Comparison of ENCODE assay signal across 31 mouse cellular contexts in genomic region chr5:37083850-37084249, GRCm38 (mm10). TPM values are rescaled to one million over a fixed set of nuclear protein-coding genes. Genes with fewer than 3 reads are reported as not detected.
DNase-seq lines count a peak whose midpoint lies in the region; ATAC-seq lines count a peak whose summit lies in the region.
"Had no signal": no experiment of that assay in that cellular context is flagged by ENCODE, and none has a peak within 500 bp of the region (broad histone marks: within the 10 kb centered on the region; RNA-seq: fewer than 3 reads in every experiment).

No protein-coding gene starts in this region.

- no peaks in the 10 kb centered on the region for H3K9me3 ChIP-seq in forebrain, embryonic 14.5 days (replicated peaks; ENCODE audit: control insufficient read depth, low read length)
- H3K9me3 ChIP-seq in forebrain, embryonic 12.5 days, result no peaks in the 10 kb centered on the region
- H3K9me3 ChIP-seq: embryonic facial prominence, embryonic 15.5 days; heart, embryonic 13.5 days; liver, embryonic 15.5 days; lung, embryonic 15.5 days; midbrain, embryonic 10.5 days; midbrain, embryonic 15.5 days; neural tube, embryonic 15.5 days; stomach, embryonic 15.5 days had no signal

- H3K27ac ChIP-seq in forebrain, embryonic 14.5 days (ENCODE audit: low read depth, low read length), result peak overlapping the region; percentile 65; the same call in 1 of the 2 replicates
- H3K27ac ChIP-seq in forebrain, embryonic 12.5 days, result no peak overlapping the region
- H3K27ac ChIP-seq: embryonic facial prominence, embryonic 15.5 days; heart, embryonic 13.5 days; hindbrain, embryonic 14.5 days; liver, embryonic 15.5 days; lung, embryonic 15.5 days; midbrain, embryonic 10.5 days; midbrain, embryonic 15.5 days; neural tube, embryonic 15.5 days; stomach, embryonic 15.5 days had no signal

- intact Hi-C loops in left cerebral cortex, postnatal 14 days (cut with DNase I), result no loop called here
- intact Hi-C loops in left cerebral cortex, postnatal 4 days (cut with DNase I), result no loop called here

- peak; percentile 52 for ATAC-seq in forebrain, embryonic 14.5 days
- no peak for ATAC-seq in forebrain, embryonic 12.5 days (ENCODE audit: low FRiP score)
- ATAC-seq: intestine, postnatal 0 days; midbrain, embryonic 15.5 days had no signal

- no peaks in the 10 kb centered on the region for H3K36me3 ChIP-seq in forebrain, embryonic 14.5 days (ENCODE audit: control insufficient read depth, insufficient read depth, low read length)
- no peaks in the 10 kb centered on the region for H3K36me3 ChIP-seq in forebrain, embryonic 12.5 days (replicated peaks)
- H3K36me3 ChIP-seq: embryonic facial prominence, embryonic 15.5 days; G1E; heart, embryonic 13.5 days; liver, embryonic 15.5 days; lung, embryonic 15.5 days; midbrain, embryonic 10.5 days; stomach, embryonic 15.5 days had no signal

- H3K27me3 ChIP-seq in forebrain, embryonic 14.5 days (replicated peaks; ENCODE audit: control insufficient read depth, insufficient read depth, low read length), result no peaks in the 10 kb centered on the region
- H3K27me3 ChIP-seq in forebrain, embryonic 12.5 days, result peaks cover under 1% of the 10 kb centered on the region; the same call in 1 of the 2 replicates
- H3K27me3 ChIP-seq: liver, embryonic 15.5 days; lung, embryonic 15.5 days; stomach, embryonic 15.5 days had no signal

- DNase-seq in forebrain, embryonic 14.5 days (ENCODE audit: low spot score), result peak; percentile 65
- peak; percentile 56 to 67 for DNase-seq in left cerebral cortex, postnatal 14 days (ENCODE audit: low spot score in 2 of 2)
- DNase-seq in left cerebral cortex, postnatal 4 days, result no peak
- DNase-seq in brain, adult 2 months (ENCODE audit: low read depth, low spot score), result peak; percentile 64
- peak; percentile 62 for DNase-seq in telencephalon, adult 2 months (ENCODE audit: low read depth, low spot score)
- DNase-seq in heart, adult 18-20 months, result no peak
- DNase-seq: adrenal gland, adult 8-10 months; cerebellum, adult 11-12 months; heart, postnatal 10 days; kidney, postnatal 14 days; liver; retina, postnatal 1 day had no signal

- no peak overlapping the region for H3K9ac ChIP-seq in forebrain, embryonic 14.5 days (ENCODE audit: low read length)
- no peak overlapping the region for H3K9ac ChIP-seq in forebrain, embryonic 12.5 days
- H3K9ac ChIP-seq: embryonic facial prominence, embryonic 15.5 days; heart, embryonic 13.5 days; hindbrain, embryonic 14.5 days; liver, embryonic 15.5 days; lung, embryonic 15.5 days; midbrain, embryonic 15.5 days; neural tube, embryonic 15.5 days; stomach, embryonic 15.5 days had no signal

- no peak overlapping the region for H3K4me3 ChIP-seq in forebrain, embryonic 14.5 days (ENCODE audit: low read depth, low read length)
- H3K4me3 ChIP-seq in forebrain, embryonic 12.5 days (replicated peaks), result no peak overlapping the region
- H3K4me3 ChIP-seq: embryonic facial prominence, embryonic 15.5 days; heart, embryonic 13.5 days; liver, embryonic 15.5 days; lung, embryonic 15.5 days; midbrain, embryonic 10.5 days; midbrain, embryonic 15.5 days; neural tube, embryonic 15.5 days; stomach, embryonic 15.5 days had no signal

- WGBS in forebrain, embryonic 14.5 days, result 56% methylated on average over 9 of the region's 9 CpGs
- WGBS in forebrain, embryonic 12.5 days, result 76% methylated on average over 9 of the region's 9 CpGs

- H3K4me2 ChIP-seq in forebrain, embryonic 14.5 days (ENCODE audit: low read length), result no peak overlapping the region
- no peak overlapping the region for H3K4me2 ChIP-seq in forebrain, embryonic 12.5 days
- H3K4me2 ChIP-seq: embryonic facial prominence, embryonic 15.5 days; heart, embryonic 13.5 days; hindbrain, embryonic 14.5 days; liver, embryonic 15.5 days; lung, embryonic 15.5 days; midbrain, embryonic 15.5 days; neural tube, embryonic 15.5 days; stomach, embryonic 15.5 days had no signal

- H3K4me1 ChIP-seq in forebrain, embryonic 14.5 days (ENCODE audit: control insufficient read depth, insufficient read depth, low read length), result peaks cover 4% of the 10 kb centered on the region; the same call in 1 of the 2 replicates
- peaks cover 19% of the 10 kb centered on the region for H3K4me1 ChIP-seq in forebrain, embryonic 12.5 days
- H3K4me1 ChIP-seq: embryonic facial prominence, embryonic 15.5 days; heart, embryonic 13.5 days; liver, embryonic 15.5 days; lung, embryonic 15.5 days; stomach, embryonic 15.5 days had no signal

RNA-seq across cellular contexts. Expression of gene Gm1043, which starts 1.3 kb away (rescaled TPM):
- 1.1 and 1.5 TPM in 2 replicates for polyA plus RNA-seq in forebrain, embryonic 14.5 days (2014; fragmentation: Nextera tagmentation; extraction: Ambion mirVana)
- polyA plus RNA-seq in forebrain, embryonic 12.5 days (2016; fragmentation: Nextera tagmentation; extraction: Ambion mirVana), result 0.29 and 0.31 TPM in 2 replicates
- 10 to 100 TPM; 26.0 to 28.3 TPM for total RNA-seq in left cerebral cortex, postnatal 14 days (2021)
- total RNA-seq in left cerebral cortex, postnatal 4 days (2021), result 10 to 100 TPM; 33.2 to 36.8 TPM
- under 1 TPM in 1 of 2 experiments, not detected in 1; 0.08 TPM for total RNA-seq in heart, adult 18-20 months (2021)
- total RNA-seq: common myeloid progenitor, adult 5-6 weeks; gastrocnemius, adult 8-10 months; gastrocnemius, postnatal 4 days; heart, postnatal 10 days; hematopoietic stem cell, adult 5-6 weeks; megakaryocyte progenitor cell, adult 5-6 weeks had no signal
- polyA plus RNA-seq: G1E; heart, embryonic 13.5 days; kidney, embryonic 14.5 days; limb, embryonic 11.5 days; liver, embryonic 15.5 days; lung, embryonic 15.5 days had no signal

Comparison
In these comparisons a context has a peak if more than half of its experiments do, and no peak if none do; other contexts are left out.
1. DNase-seq: peak in forebrain, embryonic 14.5 days (single experiment), left cerebral cortex, postnatal 14 days (2 of 2), brain, adult 2 months (single experiment) and telencephalon, adult 2 months (single experiment); none in left cerebral cortex, postnatal 4 days (single experiment) and heart, adult 18-20 months (0 of 2).
2. RNA of gene Gm1043, which starts 1.3 kb away (total RNA-seq): 33.2 to 36.8 TPM in left cerebral cortex, postnatal 4 days and 26.0 to 28.3 TPM in left cerebral cortex, postnatal 14 days; 0.08 TPM in heart, adult 18-20 months; every median in the first group is over 10 times any median in the second.